Mouse (Mus musculus) stomach, embryonic 14.5 days (tissue): ENCODE data around the gene Gpn2. TPM values are rescaled to one million over a fixed set of nuclear protein-coding genes. Genes with fewer than 3 reads are reported as not detected.

Experiments used
- ATAC-seq: fragments of 200-750 bp; cut with Nextera tagmentation; 2 replicates; pipeline ENCODE4 v1.8.0; 2017; ENCODE audit warnings: low read depth, moderate TSS enrichment; ENCODE audit not compliant: insufficient number of reproducible peaks, insufficient read depth, low FRiP score
- H3K27ac ChIP-seq: fragments of 300-500 bp; sonication (generic); 2 replicates; pipeline ENCODE4 v1.5.1; 2014; ENCODE audit warnings: mild to moderate bottlenecking, low read length, moderate library complexity, mixed read lengths
- H3K27me3 ChIP-seq: fragments of 300-500 bp; sonication (generic); 2 replicates; pipeline ENCODE4 v1.6.1; 2014; ENCODE audit warnings: low read length, control low read depth, mixed read lengths; ENCODE audit not compliant: control insufficient read depth, insufficient read depth
- H3K36me3 ChIP-seq: fragments of 300-500 bp; sonication (generic); 2 replicates; pipeline ENCODE4 v1.6.1; 2014; ENCODE audit warnings: mild to moderate bottlenecking, control low read depth, low read length, moderate library complexity, mixed read lengths; ENCODE audit not compliant: control insufficient read depth, insufficient read depth
- H3K4me1 ChIP-seq: fragments of 300-500 bp; sonication (generic); 2 replicates; pipeline ENCODE4 v1.6.1; 2014; ENCODE audit warnings: low read length, control low read depth, mixed read lengths; ENCODE audit not compliant: control insufficient read depth, insufficient read depth
- H3K4me2 ChIP-seq: fragments of 300-500 bp; sonication (generic); replicated peaks from 2 replicates; pipeline ENCODE4 v1.6.1; 2014; ENCODE audit warnings: low read depth, low read length, control low read depth
- H3K4me3 ChIP-seq: fragments of 300-500 bp; sonication (generic); 2 replicates; pipeline ENCODE4 v1.5.1; 2014; ENCODE audit warnings: low read depth, low read length, control low read depth
- H3K9ac ChIP-seq: fragments of 300-500 bp; sonication (generic); replicated peaks from 2 replicates; pipeline ENCODE4 v1.6.1; 2014; ENCODE audit warnings: low read depth, mild to moderate bottlenecking, control low read depth, low read length, moderate library complexity, mixed read lengths
- H3K9me3 ChIP-seq: fragments of 300-500 bp; sonication (generic); 2 replicates; pipeline ENCODE4 v1.6.1; 2016; ENCODE audit warnings: low read depth, low read length, control low read depth; ENCODE audit not compliant: control insufficient read depth
- WGBS: fragments of 180-500 bp; shearing (Covaris S2); extraction: QIAGEN DNeasy Blood & Tissue Kit; methylation state at CpG from one replicate; pipeline ENCODE4 v1.1.7; 2014; 5-methylcytosine and 5-hydroxymethylcytosine counted together
- polyA plus RNA-seq: library from polyadenylated mRNA; unstranded; fragments of >200 nt; fragmentation: Nextera tagmentation; extraction: Ambion mirVana; gene quantifications from 2 replicates; pipeline ENCODE4 v1.2.1, GENCODE M21; 2014

Gpn2 gene
- polyA plus RNA-seq, 1 experiment from 2014 or later = 17.7 TPM

- ATAC-seq = peak; percentile 57; the same call in 1 of the 2 replicates
These were observed 25.6 kb downstream of the Gpn2 start for GRCm38 (mm10) chr4:133609719-133610118.

GRCm38 (mm10) chr4:133611815-133612214, 27.7 kb downstream of the Gpn2 start:
- no peaks in the 10 kb centered on the region for H3K9me3 ChIP-seq

More at GRCm38 (mm10) chr4:133609719-133610118, 25.6 kb downstream of the Gpn2 start:
- Histone ChIP-seq H3K27me3 (no peaks in the 10 kb centered on the region), H3K4me1 (0 out of 2 replicates have a peak, but pooled peaks cover 4% of the 10 kb centered on the region), H3K9me3 (no peaks in the 10 kb centered on the region), H3K27ac (no peak overlapping the region), H3K9ac (no peak overlapping the region), H3K4me2 (no peak overlapping the region), H3K4me3 (no peak overlapping the region), H3K36me3 (peaks cover 24% of the 10 kb centered on the region)
- 29% methylated on average over 6 of the region's 6 CpGs for WGBS

GRCm38 (mm10) chr4:133612416-133612815, 28.3 kb downstream of the Gpn2 start:
- no peak overlapping the region for H3K9ac ChIP-seq
- H3K4me3 ChIP-seq = no peak overlapping the region
- H3K36me3 ChIP-seq = peaks cover 20% of the 10 kb centered on the region
- no peak for ATAC-seq
- no peaks in the 10 kb centered on the region for H3K27me3 ChIP-seq
- H3K27ac ChIP-seq = no peak overlapping the region
- WGBS = 98% methylated on average over 7 of the region's 7 CpGs
- H3K9me3 ChIP-seq = no peaks in the 10 kb centered on the region
- H3K4me1 ChIP-seq = no peaks in the 10 kb centered on the region
- no peak overlapping the region for H3K4me2 ChIP-seq

More at GRCm38 (mm10) chr4:133611815-133612214, 27.7 kb downstream of the Gpn2 start:
- Histone ChIP-seq H3K36me3 (peaks cover 20% of the 10 kb centered on the region), H3K27me3 (no peaks in the 10 kb centered on the region), H3K4me2 (no peak overlapping the region), H3K9ac (no peak overlapping the region), H3K4me3 (no peak overlapping the region), H3K4me1 (0 out of 2 replicates have a peak, but pooled peaks cover 4% of the 10 kb centered on the region), H3K27ac (no peak overlapping the region)
- ATAC-seq = no peak
- WGBS = 99% methylated on average over 5 of the region's 5 CpGs

- H3K4me3 ChIP-seq = no peak overlapping the region
- ATAC-seq = no peak
- WGBS = 94% methylated on average over 8 of the region's 8 CpGs
- H3K9ac ChIP-seq = no peak overlapping the region
- no peaks in the 10 kb centered on the region for H3K9me3 ChIP-seq
- H3K4me2 ChIP-seq = no peak overlapping the region
- H3K4me1 ChIP-seq = no peaks in the 10 kb centered on the region
- no peak overlapping the region for H3K27ac ChIP-seq
- H3K36me3 ChIP-seq = peaks cover 19% of the 10 kb centered on the region
- no peaks in the 10 kb centered on the region for H3K27me3 ChIP-seq
These were observed 28.9 kb downstream of the Gpn2 start for GRCm38 (mm10) chr4:133613026-133613425.

- no peak overlapping the region for H3K9ac ChIP-seq
- H3K4me1 ChIP-seq = no peaks in the 10 kb centered on the region
- 82% methylated on average over 4 of the region's 4 CpGs for WGBS
- no peak for ATAC-seq
- no peaks in the 10 kb centered on the region for H3K27me3 ChIP-seq
- H3K4me2 ChIP-seq = no peak overlapping the region
- no peak overlapping the region for H3K4me3 ChIP-seq
- no peaks in the 10 kb centered on the region for H3K9me3 ChIP-seq
- peaks cover 15% of the 10 kb centered on the region for H3K36me3 ChIP-seq
- no peak overlapping the region for H3K27ac ChIP-seq
These were observed 29.7 kb downstream of the Gpn2 start for GRCm38 (mm10) chr4:133613867-133614266.

- no peak overlapping the region for H3K27ac ChIP-seq
- no peak for ATAC-seq
- H3K27me3 ChIP-seq = no peaks in the 10 kb centered on the region
- no peaks in the 10 kb centered on the region for H3K9me3 ChIP-seq
- H3K4me1 ChIP-seq = no peaks in the 10 kb centered on the region
- 85% methylated on average over 8 of the region's 8 CpGs for WGBS
- H3K4me3 ChIP-seq = no peak overlapping the region
- H3K36me3 ChIP-seq = peaks cover 15% of the 10 kb centered on the region
- no peak overlapping the region for H3K4me2 ChIP-seq
- H3K9ac ChIP-seq = no peak overlapping the region
These were observed 30.2 kb downstream of the Gpn2 start for GRCm38 (mm10) chr4:133614274-133614761.

DNA sequence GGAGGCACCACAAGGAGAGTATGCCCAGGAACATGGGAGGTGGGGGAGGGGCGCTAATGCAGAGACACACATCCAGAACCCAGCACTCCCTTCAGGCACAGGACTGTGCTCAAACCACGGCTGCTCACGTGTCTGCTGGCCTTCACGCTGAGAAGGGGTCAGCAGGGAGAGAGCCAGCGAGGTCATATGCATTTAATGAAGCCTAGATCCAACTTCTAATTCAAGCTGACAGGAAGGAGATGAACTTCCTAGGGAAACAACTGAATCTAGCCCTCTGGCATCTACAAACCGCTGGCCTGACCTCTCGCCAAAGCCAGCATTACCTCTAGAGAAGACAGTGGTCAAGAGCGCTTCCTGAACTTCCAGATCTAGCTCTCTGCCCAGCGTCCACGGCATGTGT, 31.3 kb downstream of the Gpn2 start:
- Histone ChIP-seq H3K4me3 (no peak overlapping the region), H3K27ac (no peak overlapping the region), H3K27me3 (no peaks in the 10 kb centered on the region), H3K9me3 (no peaks in the 10 kb centered on the region), H3K4me1 (no peaks in the 10 kb centered on the region), H3K4me2 (no peak overlapping the region), H3K9ac (no peak overlapping the region), H3K36me3 (peaks cover 15% of the 10 kb centered on the region)
- WGBS = 78% methylated on average over 10 of the region's 10 CpGs
- no peak for ATAC-seq

- 94% methylated on average over 11 of the region's 11 CpGs for WGBS
- Histone ChIP-seq H3K9me3 (no peaks in the 10 kb centered on the region), H3K4me3 (no peak overlapping the region), H3K27ac (no peak overlapping the region), H3K27me3 (no peaks in the 10 kb centered on the region), H3K4me2 (no peak overlapping the region), H3K9ac (no peak overlapping the region), H3K4me1 (no peaks in the 10 kb centered on the region), H3K36me3 (peaks cover 8% of the 10 kb centered on the region; the same call in 1 of the 2 replicates)
- ATAC-seq = no peak
These were observed 33.8 kb downstream of the Gpn2 start for GRCm38 (mm10) chr4:133617936-133618335.
